Mouse (Mus musculus) ovary, postnatal 36 days (tissue): Measurements from ENCODE around the gene Fgfr2.

Experiments
- DNase-seq: peaks from one replicate; pipeline ENCODE4 v3.0.0; 2022; ENCODE audit warnings: low spot score, mixed read lengths

Gene Fgfr2

GRCm38 (mm10) chr7:132296661-132297443 lies 826.3 kb downstream of the Fgfr2 start:
- DNase-seq: no peak

- DNase-seq: no peak
Observed at GRCm38 (mm10) chr7:132296132-132296531, 827.0 kb downstream of the Fgfr2 start.

DNA sequence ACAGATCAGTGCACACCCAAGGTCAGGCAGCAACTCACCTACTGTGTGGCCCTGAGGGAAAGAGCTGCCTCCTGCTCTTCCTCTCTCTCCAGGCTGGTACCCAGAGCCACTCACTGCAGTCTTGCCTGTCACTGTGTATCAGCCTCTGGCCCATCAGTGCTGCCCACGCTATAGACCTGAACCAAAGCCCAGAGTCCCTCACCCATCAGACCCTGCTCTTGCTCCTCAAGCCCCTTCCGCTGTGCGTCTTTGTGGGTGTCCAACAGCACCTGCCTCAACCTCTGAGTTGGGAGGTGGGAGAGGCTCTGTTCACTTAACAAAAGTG lies 835.8 kb downstream of the Fgfr2 start:
- DNase-seq: no peak

DNA sequence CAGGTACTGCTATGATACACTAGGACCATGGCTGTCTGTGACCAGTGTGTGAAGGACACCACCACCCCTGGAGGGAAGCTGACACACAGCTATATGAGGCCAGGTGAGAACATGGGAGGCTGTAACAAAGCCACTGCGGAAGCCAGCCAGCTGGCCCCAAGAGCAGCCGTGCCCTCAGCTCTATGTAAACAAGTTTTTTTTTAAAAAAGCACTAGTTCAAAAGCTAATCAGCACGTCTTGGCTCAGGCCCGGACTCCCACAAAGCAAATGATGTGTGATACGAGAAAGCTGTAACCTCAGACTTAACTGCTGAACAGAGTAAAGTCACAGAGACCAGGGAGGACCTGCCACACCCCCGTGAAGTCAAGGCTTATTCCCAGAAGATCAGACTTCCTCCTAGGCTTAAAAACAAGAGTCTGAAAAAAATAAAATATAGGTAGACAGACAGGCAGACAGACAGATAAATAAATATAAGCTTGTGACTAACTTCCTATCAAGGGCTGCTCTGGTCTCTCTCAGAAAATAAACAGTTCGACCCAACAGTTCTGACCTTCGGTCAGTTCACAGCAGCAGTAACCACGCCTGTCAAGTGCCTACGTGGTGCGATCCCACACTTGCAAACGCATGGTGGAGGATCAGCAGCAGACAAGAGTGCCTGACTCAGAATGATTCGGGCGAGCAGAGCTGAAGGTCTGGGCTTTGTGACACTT lies 836.4 kb downstream of the Fgfr2 start:
- peak; percentile 23 for DNase-seq

DNA sequence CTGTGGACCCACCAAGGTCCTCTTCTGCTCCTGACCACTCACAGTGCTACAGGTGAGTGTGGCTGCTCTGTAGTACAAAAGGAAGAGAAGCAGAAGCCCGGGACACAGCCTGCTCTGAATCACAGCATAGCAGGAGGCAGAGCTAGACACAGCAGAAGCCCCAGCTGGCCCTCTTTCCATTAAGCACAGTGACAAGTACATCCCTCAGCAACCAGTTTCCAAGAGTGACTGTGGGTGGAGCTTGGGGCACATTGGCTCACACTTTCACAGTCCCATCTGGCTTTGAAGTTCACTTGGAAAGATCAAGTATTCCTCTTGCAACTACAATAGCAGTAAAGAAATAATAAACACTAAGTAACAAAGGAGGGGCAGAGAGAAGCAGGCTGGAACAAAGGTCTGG lies 838.4 kb downstream of the Fgfr2 start:
- no peak for DNase-seq

DNA sequence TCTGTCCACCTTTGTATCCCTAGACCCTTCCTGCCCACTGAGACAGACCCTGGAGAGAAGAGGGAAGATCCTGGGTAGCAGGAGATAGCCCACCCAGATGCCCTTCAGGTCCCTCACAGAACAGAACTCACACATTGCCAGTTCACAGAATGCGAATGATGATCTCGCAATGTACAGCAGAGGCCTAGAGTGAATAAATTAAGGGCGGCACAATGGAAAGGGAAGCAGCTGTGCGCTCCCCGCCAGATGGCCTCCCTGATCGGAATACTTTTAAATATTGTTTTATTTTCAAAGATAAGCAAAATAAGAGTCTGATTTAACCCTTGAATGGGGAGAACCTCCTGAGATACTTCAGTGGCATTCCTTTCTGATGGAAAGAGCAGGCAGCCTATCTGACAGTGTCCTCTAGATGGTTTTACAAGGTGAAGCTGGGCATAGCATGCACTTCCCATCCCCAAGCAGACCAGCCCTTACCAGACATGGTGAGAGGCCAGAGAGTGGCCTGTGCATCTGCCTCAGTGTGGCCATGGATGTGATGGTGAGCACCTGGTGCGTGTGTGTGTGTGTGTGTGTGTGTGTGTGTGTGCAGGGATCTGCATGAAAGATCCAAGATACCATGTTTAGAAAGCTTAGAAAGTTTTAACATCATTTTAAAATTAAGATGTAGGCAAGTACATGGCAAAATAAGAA lies 839.0 kb downstream of the Fgfr2 start:
- no peak for DNase-seq

GRCm38 (mm10) chr7:132282576-132282975 lies 840.6 kb downstream of the Fgfr2 start:
- DNase-seq: no peak

DNA sequence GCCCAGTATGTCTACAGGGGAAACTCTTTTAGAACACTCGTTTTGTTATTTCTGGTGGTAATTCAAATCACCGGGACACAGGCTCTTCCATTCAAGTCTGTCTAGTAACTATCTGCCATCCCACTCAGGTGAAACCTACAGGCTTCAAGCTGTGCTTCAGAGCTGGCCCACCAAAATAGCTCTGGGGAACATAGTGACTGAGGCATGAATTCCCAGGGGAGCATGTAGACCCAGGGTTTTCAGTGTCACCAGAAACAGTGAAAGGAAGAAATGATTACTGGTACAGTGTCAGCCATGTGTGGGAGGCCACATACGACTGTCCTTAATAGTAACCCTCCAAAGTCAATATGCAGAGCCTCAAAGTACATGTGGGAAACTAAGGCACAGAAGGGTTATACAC lies 841.0 kb downstream of the Fgfr2 start:
- DNase-seq: no peak

- DNase-seq: no peak
Observed at GRCm38 (mm10) chr7:132281753-132282152, 841.4 kb downstream of the Fgfr2 start.

- no peak for DNase-seq
Observed at GRCm38 (mm10) chr7:132278658-132279057, 844.5 kb downstream of the Fgfr2 start.

DNA sequence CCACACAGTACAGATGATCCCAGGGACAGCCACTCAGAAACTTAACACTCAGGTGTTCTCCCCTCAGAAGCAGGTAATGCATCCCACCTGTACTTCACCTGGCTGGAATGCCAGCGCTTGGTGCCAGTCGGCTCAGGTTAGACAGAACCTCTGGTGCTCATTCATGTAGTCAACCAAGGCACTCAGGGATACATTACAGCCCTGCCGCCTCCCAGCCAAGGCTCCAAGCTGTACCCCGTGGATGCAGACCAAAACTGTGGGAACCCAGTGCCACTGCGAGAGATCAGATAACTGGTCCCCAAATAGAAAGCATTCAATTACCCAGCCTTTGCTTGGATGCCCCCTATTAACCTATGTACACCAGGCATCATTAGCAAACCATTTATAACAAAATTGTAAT lies 846.9 kb downstream of the Fgfr2 start:
- no peak for DNase-seq

- no peak for DNase-seq
Observed at GRCm38 (mm10) chr7:132273741-132274513, 849.2 kb downstream of the Fgfr2 start.

GRCm38 (mm10) chr7:132272984-132273383 lies 850.2 kb downstream of the Fgfr2 start:
- DNase-seq: no peak

DNA sequence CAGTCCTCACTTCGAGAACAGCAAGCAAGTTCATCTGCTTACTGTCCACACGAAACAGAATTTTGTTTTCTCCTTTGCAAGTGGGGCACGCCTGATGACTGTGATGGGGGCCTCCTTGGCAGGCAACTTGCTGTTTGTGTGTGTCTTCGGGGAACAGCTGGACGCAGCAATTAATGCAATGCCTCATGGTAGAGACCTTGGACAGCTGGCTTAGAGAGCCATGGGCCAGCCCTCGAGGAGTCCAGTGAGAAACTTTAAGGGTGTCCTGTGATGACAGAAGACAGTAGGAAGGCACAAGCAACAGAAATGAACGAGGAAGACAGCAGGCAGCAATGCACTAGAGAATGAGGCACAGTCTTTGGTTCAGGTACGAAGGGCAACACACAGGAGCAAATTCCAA lies 852.8 kb downstream of the Fgfr2 start:
- no peak for DNase-seq

GRCm38 (mm10) chr7:132269661-132270060 lies 853.5 kb downstream of the Fgfr2 start:
- DNase-seq: no peak

GRCm38 (mm10) chr7:132267721-132268498 lies 855.2 kb downstream of the Fgfr2 start:
- DNase-seq: no peak

GRCm38 (mm10) chr7:132264763-132265162 lies 858.4 kb downstream of the Fgfr2 start:
- DNase-seq: no peak

DNA sequence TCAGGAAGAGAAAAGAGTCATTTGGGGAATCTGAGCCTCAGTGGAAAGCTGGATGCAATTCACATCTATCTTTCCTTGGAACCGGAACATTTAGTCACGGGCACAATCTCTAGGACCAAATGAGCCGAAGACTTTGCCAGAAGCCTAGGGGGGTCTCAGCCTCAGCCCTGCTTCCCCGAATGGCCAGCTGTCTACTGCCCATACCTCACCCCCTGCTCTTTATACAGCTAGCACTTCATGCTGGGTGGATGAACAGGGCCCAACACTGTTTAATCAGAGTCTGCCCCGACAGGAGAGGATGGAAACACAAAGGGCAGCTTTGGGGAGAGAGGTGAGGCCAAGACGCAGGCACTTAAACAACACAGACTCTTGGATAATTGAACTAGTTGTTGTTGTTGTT lies 860.0 kb downstream of the Fgfr2 start:
- DNase-seq: no peak

- no peak for DNase-seq
Observed at GRCm38 (mm10) chr7:132262696-132263095, 860.5 kb downstream of the Fgfr2 start.

DNA sequence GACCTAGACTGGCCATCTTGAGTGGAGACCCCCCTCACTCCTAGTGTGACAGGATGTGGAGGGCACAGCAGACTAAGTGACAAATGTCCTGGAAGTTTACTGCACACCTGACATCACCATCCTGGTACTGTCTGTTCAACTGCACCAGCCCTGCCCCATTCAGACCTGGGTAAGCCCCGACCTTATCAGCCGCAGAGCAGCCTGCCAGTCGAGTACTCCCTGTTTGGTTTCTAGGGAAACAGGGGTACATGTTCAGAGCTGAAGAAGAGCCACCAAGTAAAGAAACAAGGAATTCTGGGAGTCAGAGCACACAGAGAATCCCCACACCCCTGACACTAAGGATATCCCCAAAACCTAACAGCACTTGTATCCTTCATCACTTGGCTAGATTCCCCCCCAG lies 861.3 kb downstream of the Fgfr2 start:
- no peak for DNase-seq

DNA sequence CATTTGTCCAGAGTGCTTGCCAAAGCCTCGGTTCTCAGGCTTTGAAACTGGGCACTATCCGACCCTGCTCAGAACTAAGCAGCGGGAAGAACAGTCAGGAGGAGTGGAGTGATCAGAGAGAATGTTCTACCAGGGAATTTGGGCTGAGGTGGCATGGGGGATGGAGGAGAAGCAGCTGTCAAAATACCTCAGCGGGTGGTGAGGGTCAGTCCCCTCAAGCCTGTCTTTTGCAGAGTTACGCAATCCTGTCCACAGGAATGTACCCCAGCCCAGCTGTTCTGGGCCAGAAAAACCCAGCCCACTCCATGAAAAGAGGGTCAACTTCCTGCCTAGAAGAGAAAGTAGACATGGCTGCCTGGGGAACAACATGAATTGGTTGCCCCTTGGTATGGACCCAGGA lies 862.5 kb downstream of the Fgfr2 start:
- no peak for DNase-seq

DNA sequence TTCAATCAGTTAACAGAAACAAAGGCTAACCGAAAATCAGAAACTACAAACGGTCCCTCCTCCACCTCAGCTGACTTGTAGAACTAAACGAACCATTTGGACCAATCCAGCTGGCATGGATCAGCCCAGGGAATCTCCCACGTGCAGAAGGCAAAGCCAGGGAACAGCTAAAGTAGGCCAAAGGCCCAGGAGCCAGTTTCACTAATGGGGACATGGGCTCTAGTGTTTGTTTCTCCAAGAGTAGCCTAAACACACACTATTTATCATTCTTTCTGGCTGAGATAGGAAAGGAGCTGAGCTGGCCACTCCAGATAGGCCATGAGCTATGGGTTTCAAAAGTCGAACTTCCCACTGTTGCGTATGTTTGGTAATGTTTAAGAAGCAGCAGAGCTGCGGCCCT lies 864.3 kb downstream of the Fgfr2 start:
- DNase-seq: peak; percentile 53
